Mouse (Mus musculus) macrophage (primary cell): ENCODE results near the gene Dnase1. TPM values are rescaled to one million over a fixed set of nuclear protein-coding genes. Genes with fewer than 3 reads are reported as not detected.
"Not testable (repeated sequence)": the region's sequence is repeated elsewhere in the genome, so short reads cannot be mapped to it uniquely, and the experiment has no call there.

Experiments used
- H3K27ac ChIP-seq: fragments of 350-480 bp; formaldehyde crosslinking; 2 replicates; pipeline ENCODE4 v1.9.0; 2021
- H3K36me3 ChIP-seq: fragments of 350-480 bp; formaldehyde crosslinking; 2 replicates; pipeline ENCODE4 v1.9.0; 2021; ENCODE audit errors: inconsistent target
- H3K4me3 ChIP-seq: fragments of 350-480 bp; formaldehyde crosslinking; 2 replicates; pipeline ENCODE4 v1.9.0; 2021; ENCODE audit errors: inconsistent target
- H3K79me2 ChIP-seq: fragments of 350-480 bp; formaldehyde crosslinking; 2 replicates; pipeline ENCODE4 v1.9.0; 2021; ENCODE audit errors: inconsistent target
- WGBS: methylation state at CpG from one replicate; pipeline ENCODE4 v1.1.7; 2026; ENCODE audit warnings: inconsistent platforms; ENCODE audit not compliant: missing documents; 5-methylcytosine and 5-hydroxymethylcytosine counted together
- polyA plus RNA-seq: library from polyadenylated mRNA; stranded (reverse); fragments of 250-400 nt; gene quantifications from 3 replicates; pipeline ENCODE4 v1.2.4, GENCODE M21; 2018; ENCODE audit warnings: inconsistent platforms
- total RNA-seq, 78 experiments: library from RNA; depleted of rRNA; stranded (reverse); fragments of 250-400 nt; gene quantifications; 1 replicate in 9 of 78; 2 replicates in 24 of 78; 3 replicates in 43 of 78; 4 replicates in 2 of 78; pipeline ENCODE4 v1.2.4; 2018; ENCODE audit warnings: inconsistent platforms in 56 of 78

Dnase1 gene
- not detected for total RNA-seq (2018; cell fraction: chromatin; rRNA removed)
- total RNA-seq (2018; cell fraction: cytosol; rRNA removed) = not detected
- not detected for total RNA-seq (2018; cell fraction: nucleus; rRNA removed)
- not detected in 3 replicates for polyA plus RNA-seq

- no peaks in the 10 kb centered on the region for H3K79me2 ChIP-seq
- peaks cover 36% of the 10 kb centered on the region; the same call in 1 of the 2 replicates for H3K36me3 ChIP-seq
- no peak within 1 kb of the TSS for H3K27ac ChIP-seq
- 93% methylated on average over 5 of the region's 5 CpGs for WGBS
- H3K4me3 ChIP-seq = no peak within 1 kb of the TSS
Measured at GRCm38 (mm10) chr16:4036807-4037206, at the start of gene Dnase1. TSS of gene Dnase1 (plus strand) at chr16:4036942.

GRCm38 (mm10) chr16:3988410-3988809 lies 48.3 kb upstream of the Dnase1 start:
- Histone ChIP-seq H3K27ac (no peak overlapping the region), H3K36me3 (peaks cover 90% of the 10 kb centered on the region), H3K79me2 (no peaks in the 10 kb centered on the region), H3K4me3 (no peak overlapping the region)
- WGBS = 89% methylated on average over 4 of the region's 4 CpGs

DNA sequence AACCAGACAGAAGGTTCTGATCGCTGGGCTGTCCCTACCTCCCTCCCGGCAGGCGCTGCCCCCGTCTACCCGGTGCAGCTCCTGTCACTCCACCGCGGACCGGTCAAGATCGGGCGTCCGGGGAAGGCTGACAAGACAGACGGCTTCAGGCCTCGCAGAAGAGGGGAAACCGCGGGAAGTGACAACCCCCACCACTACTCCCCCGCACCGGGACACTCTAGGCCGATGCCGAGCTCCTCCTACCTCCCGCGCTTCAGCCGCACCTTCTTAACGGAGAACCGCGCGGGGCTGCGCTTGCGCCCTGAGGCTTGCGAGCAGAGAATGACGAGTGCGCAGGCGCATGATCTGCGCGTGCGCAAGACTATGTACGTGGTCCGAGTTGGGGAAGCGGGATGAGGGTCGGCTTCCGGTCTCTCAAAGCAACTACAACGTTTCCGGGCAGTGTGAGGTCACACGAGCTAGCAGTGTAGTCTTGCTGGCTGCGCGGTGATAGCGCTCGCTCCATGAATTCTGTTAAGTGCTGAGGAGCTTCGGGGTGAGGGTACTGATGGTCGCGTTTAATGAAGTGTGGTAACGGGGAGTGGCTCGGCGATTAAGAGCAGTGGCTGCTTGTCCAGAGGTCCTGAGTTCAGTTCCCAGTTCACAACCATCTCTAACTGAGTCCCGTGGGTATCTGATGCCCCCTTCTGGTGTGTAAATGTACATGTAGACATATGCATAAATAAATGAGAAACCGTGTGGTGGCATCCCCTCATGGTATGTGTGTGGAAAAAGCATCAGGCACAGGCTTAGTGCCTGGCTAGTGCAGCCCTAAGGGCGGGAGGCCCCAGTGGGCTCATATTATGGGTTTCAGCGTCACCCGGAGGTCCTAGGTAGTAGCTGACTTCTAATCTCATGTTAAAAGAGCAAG lies 33.0 kb upstream of the Dnase1 start, which contains the start of gene Slx4:
Gene Slx4, minus strand, starts transcription at position 282 of the 910 bp plus-strand sequence.
- Histone ChIP-seq H3K27ac (peak within 1 kb of the TSS; percentile 67), H3K4me3 (peak within 1 kb of the TSS; percentile 95), H3K79me2 (peaks cover 23% of the 10 kb centered on the region), H3K36me3 (peaks cover 7% of the 10 kb centered on the region; the same call in 1 of the 2 replicates)
- WGBS = 3% methylated on average over 51 of the region's 58 CpGs

GRCm38 (mm10) chr16:4012882-4013570 lies 23.7 kb upstream of the Dnase1 start:
- no peak overlapping the region for H3K4me3 ChIP-seq
- H3K27ac ChIP-seq = no peak overlapping the region
- no peaks in the 10 kb centered on the region for H3K36me3 ChIP-seq
- H3K79me2 ChIP-seq = no peaks in the 10 kb centered on the region
- WGBS = 81% methylated on average over 4 of the region's 4 CpGs

DNA sequence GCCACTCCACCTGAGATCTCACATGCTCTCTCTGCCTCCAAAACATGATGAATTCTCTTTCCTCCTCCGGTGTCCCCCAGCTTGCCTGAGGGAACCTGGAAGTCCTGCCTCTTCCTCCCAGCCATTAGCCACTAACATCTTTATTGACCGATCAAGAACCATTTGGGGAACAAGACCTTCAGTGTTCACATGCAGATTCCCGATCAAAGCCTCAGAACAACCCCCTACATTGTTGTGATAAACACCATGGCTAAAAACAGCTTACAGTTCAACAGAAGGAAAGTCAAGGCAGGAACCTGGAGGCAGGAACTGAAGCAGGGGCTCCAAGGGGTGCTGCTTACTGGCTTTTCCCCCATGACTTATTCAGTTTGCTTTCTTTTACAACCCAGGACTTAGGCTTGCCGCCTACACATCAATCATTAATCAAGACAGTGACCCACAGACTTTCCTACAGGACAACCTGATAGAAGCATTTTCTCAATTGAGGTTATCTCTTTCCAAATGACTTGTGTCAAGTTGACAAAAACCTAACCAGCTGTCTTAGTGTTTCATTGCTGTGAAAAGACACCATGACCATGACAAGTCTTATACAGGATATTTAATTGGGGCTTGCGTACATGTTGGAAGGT lies 22.6 kb upstream of the Dnase1 start:
- Histone ChIP-seq H3K27ac (no peak overlapping the region), H3K36me3 (no peaks in the 10 kb centered on the region), H3K4me3 (no peak overlapping the region), H3K79me2 (no peaks in the 10 kb centered on the region)
- WGBS = 90% methylated on average over 5 of the region's 5 CpGs

DNA sequence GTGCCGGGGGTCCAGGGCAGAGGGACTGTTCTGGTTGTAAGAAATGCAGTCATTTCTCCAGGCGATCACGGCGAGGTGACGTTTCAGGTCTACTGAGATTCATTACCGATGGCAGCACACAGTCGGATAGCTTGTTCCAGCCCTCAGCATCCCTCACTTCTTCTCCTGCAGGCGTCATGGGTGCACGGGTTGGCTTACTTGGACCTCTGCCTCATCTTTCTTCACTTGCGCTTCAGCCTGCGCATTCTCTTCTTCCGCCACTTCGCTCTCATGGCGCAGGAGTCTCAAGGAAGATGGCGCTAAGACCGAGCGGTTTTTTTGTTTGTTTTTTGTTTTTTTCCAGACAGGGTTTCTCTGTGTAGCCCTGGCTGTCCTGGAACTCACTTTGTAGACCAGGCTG lies 20.0 kb upstream of the Dnase1 start:
- H3K4me3 ChIP-seq, H3K27ac ChIP-seq, H3K79me2 ChIP-seq, H3K36me3 ChIP-seq: not testable (repeated sequence)
- 87% methylated on average over 17 of the region's 17 CpGs for WGBS

DNA sequence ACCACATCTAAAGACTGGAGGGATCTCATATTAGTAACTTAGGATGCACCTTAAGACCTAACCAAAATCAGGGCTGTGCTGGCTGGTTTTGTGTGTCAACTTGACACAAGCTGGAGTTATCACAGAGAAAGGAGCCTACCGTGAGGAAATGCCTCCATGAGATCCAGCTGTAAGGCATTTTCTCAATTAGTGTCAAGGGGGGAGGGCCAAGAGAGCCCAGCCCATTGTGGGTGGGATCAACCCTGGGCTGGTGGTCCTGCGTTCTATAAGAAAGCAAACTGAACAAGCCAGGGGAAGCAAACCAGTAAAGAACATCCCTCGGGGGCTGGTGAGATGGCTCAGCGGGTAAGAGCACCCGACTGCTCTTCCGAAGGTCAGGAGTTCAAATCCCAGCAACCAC lies 19.3 kb upstream of the Dnase1 start:
- H3K36me3 ChIP-seq, H3K4me3 ChIP-seq, H3K79me2 ChIP-seq, H3K27ac ChIP-seq: not testable (repeated sequence)
- WGBS = 92% methylated on average over 2 of the region's 6 CpGs

- Histone ChIP-seq H3K4me3 (no peak overlapping the region), H3K36me3 (no peaks in the 10 kb centered on the region), H3K27ac (no peak overlapping the region), H3K79me2 (no peaks in the 10 kb centered on the region)
- WGBS = 89% methylated on average over 1 of the region's 1 CpGs
Measured at GRCm38 (mm10) chr16:4021241-4021640, 15.5 kb upstream of the Dnase1 start.

GRCm38 (mm10) chr16:4022719-4023118 lies 14.0 kb upstream of the Dnase1 start:
- Histone ChIP-seq H3K4me3 (no peak overlapping the region), H3K36me3 (no peaks in the 10 kb centered on the region), H3K79me2 (no peaks in the 10 kb centered on the region), H3K27ac (no peak overlapping the region)
- 85% methylated on average over 4 of the region's 4 CpGs for WGBS

DNA sequence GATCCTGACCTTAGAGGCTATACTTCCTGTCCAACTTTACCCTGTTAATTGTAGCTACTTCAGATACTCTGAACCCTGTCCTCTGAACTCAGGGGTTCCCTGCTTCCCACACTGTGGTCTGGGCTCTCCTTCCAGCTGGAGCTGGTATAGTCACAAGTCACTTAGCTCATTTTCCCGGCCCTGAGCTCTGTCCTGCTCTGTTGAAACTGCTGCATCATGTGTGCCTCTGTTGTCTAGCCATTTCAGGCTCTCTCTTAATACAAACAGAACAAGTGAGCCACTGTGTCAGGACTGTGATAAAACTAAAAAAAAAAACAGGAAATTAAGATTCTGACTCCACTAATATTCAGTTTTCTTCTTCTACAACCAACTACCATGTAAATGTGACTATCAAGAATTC lies 10.1 kb upstream of the Dnase1 start:
- WGBS = 38% methylated on average over 1 of the region's 1 CpGs
- Histone ChIP-seq H3K27ac (no peak overlapping the region), H3K36me3 (no peaks in the 10 kb centered on the region)

GRCm38 (mm10) chr16:4027211-4027610 lies 9.5 kb upstream of the Dnase1 start:
- H3K4me3 ChIP-seq = no peak overlapping the region
- WGBS = 90% methylated on average over 3 of the region's 3 CpGs
- no peaks in the 10 kb centered on the region for H3K79me2 ChIP-seq
- no peak overlapping the region for H3K27ac ChIP-seq
- H3K36me3 ChIP-seq = no peaks in the 10 kb centered on the region

More for the DNA sequence above, 10.1 kb upstream of the Dnase1 start:
- no peaks in the 10 kb centered on the region for H3K79me2 ChIP-seq
- H3K4me3 ChIP-seq = no peak overlapping the region

- Histone ChIP-seq H3K79me2 (no peaks in the 10 kb centered on the region), H3K36me3 (no peaks in the 10 kb centered on the region), H3K27ac (no peak overlapping the region), H3K4me3 (no peak overlapping the region)
- 89% methylated on average over 5 of the region's 5 CpGs for WGBS
Measured at GRCm38 (mm10) chr16:4029371-4029841, 7.3 kb upstream of the Dnase1 start.

DNA sequence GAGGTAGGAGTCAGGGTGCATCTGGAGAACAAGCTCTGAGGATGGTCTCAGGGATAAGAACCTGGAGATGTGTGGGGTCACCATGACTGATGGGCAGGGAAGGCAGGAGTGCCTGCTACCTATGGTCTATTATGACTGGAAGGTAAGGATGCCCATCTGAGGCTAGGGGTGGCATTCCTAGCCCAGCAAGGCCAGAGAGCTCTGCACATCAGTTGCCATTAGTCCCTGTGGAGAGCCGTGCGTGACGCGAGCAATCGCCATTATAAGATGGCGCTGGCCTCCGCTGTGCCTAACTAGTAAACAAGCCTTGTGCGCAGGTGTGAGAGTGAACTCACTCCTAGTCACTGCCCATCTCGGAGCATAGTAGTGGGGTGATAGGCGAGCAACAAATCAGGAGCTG lies 6.2 kb upstream of the Dnase1 start:
- no peaks in the 10 kb centered on the region for H3K79me2 ChIP-seq
- no peak overlapping the region for H3K27ac ChIP-seq
- WGBS = no CpG with 5 or more reads among the region's 10 CpGs
- no peak overlapping the region for H3K4me3 ChIP-seq
- H3K36me3 ChIP-seq = no peaks in the 10 kb centered on the region

DNA sequence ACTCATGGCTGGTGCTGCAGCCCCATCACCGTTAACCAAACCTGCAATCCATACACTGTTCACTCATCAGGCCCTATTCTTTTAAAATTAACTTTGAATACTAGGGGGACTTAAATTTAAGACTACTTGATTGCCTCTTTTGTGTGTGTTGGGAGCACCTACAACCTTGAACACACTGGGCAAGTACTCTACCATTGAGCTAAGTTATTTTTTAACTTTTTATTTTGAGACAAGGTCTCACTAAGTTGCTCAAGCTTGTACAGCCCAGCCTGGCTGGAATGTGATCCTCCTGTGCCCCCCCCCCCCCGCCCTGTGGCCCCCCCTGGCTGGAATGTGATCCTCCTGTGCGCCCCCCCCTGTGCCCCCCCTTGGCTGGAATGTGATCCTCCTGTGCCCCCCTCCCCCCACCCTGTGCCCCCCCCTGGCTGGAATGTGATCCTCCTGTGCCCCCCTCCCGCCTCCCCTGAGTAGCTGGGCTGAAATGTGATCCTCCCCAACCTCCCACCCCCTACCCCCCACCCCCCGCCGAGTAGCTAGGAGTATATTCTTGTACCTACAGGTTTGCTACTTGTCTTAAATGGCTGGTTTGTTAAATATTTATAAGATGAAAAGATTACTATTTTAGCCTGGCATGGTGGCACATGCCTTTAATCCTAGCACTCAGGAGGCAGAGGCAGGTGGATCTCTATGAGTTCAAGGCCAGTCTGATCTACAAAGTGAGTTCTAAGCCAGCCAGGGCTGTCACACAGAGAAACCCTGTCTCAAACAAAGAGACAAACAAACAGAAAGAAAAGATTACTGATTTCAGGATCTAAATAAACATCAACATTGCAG lies 5.1 kb upstream of the Dnase1 start:
- Histone ChIP-seq H3K27ac (no peak overlapping the region), H3K4me3 (no peak overlapping the region), H3K36me3 (no peaks in the 10 kb centered on the region), H3K79me2 (no peaks in the 10 kb centered on the region)
- WGBS = 71% methylated on average over 1 of the region's 6 CpGs
